26 mouse cellular contexts compared by ENCODE assay signal in genomic region chr13:80957419-80958139, GRCm38 (mm10).
DNase-seq lines count a peak whose midpoint lies in the region; ATAC-seq and TF ChIP-seq lines count a peak whose summit lies in the region.
"Had no signal": no experiment of that assay in that cellular context is flagged by ENCODE, and none has a peak within 500 bp of the region (broad histone marks: within the 10 kb centered on the region; RNA-seq: fewer than 3 reads in every experiment).

No protein-coding gene starts in this region.

- WGBS in forebrain, embryonic 14.5 days, result 47% methylated on average over 6 of the region's 6 CpGs
- 59% methylated on average over 6 of the region's 6 CpGs for WGBS in forebrain, embryonic 13.5 days
- WGBS in intestine, embryonic 16.5 days, result 80% methylated on average over 6 of the region's 6 CpGs
- 78% methylated on average over 6 of the region's 6 CpGs for WGBS in intestine, embryonic 15.5 days
- WGBS in lung, adult 2 months, result 90% methylated on average over 6 of the region's 6 CpGs

- TF ChIP-seq POLR2A in brain, embryonic 14.5 days (IDR thresholded peaks at IDR 0.05; ENCODE audit: borderline replicate concordance, extremely low read depth, insufficient read depth, insufficient read length, poor library complexity, severe bottlenecking), result no peak
- TF ChIP-seq POLR2A in lung, adult 2 months (IDR thresholded peaks at IDR 0.05; ENCODE audit: borderline replicate concordance, extremely low read depth, low read depth, low read length), result no peak

- H3K4me2 ChIP-seq in forebrain, embryonic 14.5 days (ENCODE audit: low read length), result no peak overlapping the region
- no peak overlapping the region for H3K4me2 ChIP-seq in forebrain, embryonic 13.5 days
- no peak overlapping the region for H3K4me2 ChIP-seq in intestine, embryonic 16.5 days (ENCODE audit: low read depth, low read length)
- H3K4me2 ChIP-seq in intestine, embryonic 15.5 days (replicated peaks), result no peak overlapping the region
- H3K4me2 ChIP-seq: heart, embryonic 15.5 days; hindbrain, embryonic 12.5 days; liver, embryonic 15.5 days; lung, embryonic 15.5 days; midbrain, embryonic 13.5 days had no signal

- no peak overlapping the region for H3K27ac ChIP-seq in forebrain, embryonic 14.5 days (ENCODE audit: low read depth, low read length)
- H3K27ac ChIP-seq in forebrain, embryonic 13.5 days, result no peak overlapping the region
- no peak overlapping the region for H3K27ac ChIP-seq in intestine, embryonic 16.5 days (ENCODE audit: low read length)
- H3K27ac ChIP-seq in intestine, embryonic 15.5 days, result no peak overlapping the region
- H3K27ac ChIP-seq: heart, embryonic 10.5 days; heart, embryonic 15.5 days; hindbrain, embryonic 12.5 days; hindbrain, postnatal 0 days; kidney, postnatal 0 days; liver, embryonic 15.5 days; lung, embryonic 15.5 days; midbrain, embryonic 13.5 days had no signal

- no peak overlapping the region for H3K9ac ChIP-seq in forebrain, embryonic 14.5 days (ENCODE audit: low read length)
- no peak overlapping the region for H3K9ac ChIP-seq in forebrain, embryonic 13.5 days
- H3K9ac ChIP-seq in intestine, embryonic 16.5 days (ENCODE audit: low read depth, low read length), result no peak overlapping the region
- no peak overlapping the region for H3K9ac ChIP-seq in intestine, embryonic 15.5 days
- H3K9ac ChIP-seq: heart, embryonic 15.5 days; hindbrain, embryonic 12.5 days; liver, embryonic 15.5 days; lung, embryonic 15.5 days; midbrain, embryonic 13.5 days had no signal

- H3K36me3 ChIP-seq in forebrain, embryonic 14.5 days (ENCODE audit: control insufficient read depth, insufficient read depth, low read length), result no peaks in the 10 kb centered on the region
- H3K36me3 ChIP-seq in forebrain, embryonic 13.5 days (ENCODE audit: poor library complexity, severe bottlenecking), result no peaks in the 10 kb centered on the region
- no peaks in the 10 kb centered on the region for H3K36me3 ChIP-seq in intestine, embryonic 16.5 days (ENCODE audit: control insufficient read depth, insufficient read depth, low read length)
- no peaks in the 10 kb centered on the region for H3K36me3 ChIP-seq in intestine, embryonic 15.5 days
- H3K36me3 ChIP-seq: G1E; heart, embryonic 10.5 days; heart, embryonic 15.5 days; hindbrain, embryonic 12.5 days; liver, embryonic 15.5 days; lung, embryonic 15.5 days; midbrain, embryonic 13.5 days had no signal

- no peaks in the 10 kb centered on the region for H3K27me3 ChIP-seq in forebrain, embryonic 14.5 days (replicated peaks; ENCODE audit: control insufficient read depth, insufficient read depth, low read length)
- no peaks in the 10 kb centered on the region for H3K27me3 ChIP-seq in forebrain, embryonic 13.5 days
- H3K27me3 ChIP-seq in intestine, embryonic 16.5 days (replicated peaks; ENCODE audit: control insufficient read depth, insufficient read depth, low read length), result no peaks in the 10 kb centered on the region
- no peaks in the 10 kb centered on the region for H3K27me3 ChIP-seq in intestine, embryonic 15.5 days (replicated peaks)
- H3K27me3 ChIP-seq: heart, embryonic 15.5 days; hindbrain, embryonic 12.5 days; liver, embryonic 15.5 days; lung, embryonic 15.5 days; megakaryocyte, embryonic 14.5 days had no signal

- peak; percentile 31 for DNase-seq in forebrain, embryonic 14.5 days (ENCODE audit: low spot score)
- DNase-seq in brain, embryonic 14.5 days (ENCODE audit: low read depth), result peak; percentile 43
- no peak for DNase-seq in kidney, adult 11 months
- no peak for DNase-seq in lung, adult 2 months
- DNase-seq: adrenal gland, postnatal 25 days; cerebellum, adult 2 months; cerebellum, postnatal 14 days; gastrocnemius, postnatal 14 days; kidney, adult 18-20 months; kidney, postnatal 4 days; layer of hippocampus, adult 9-11 months; thymus, postnatal 14 days had no signal

- peak; percentile 25; the same call in 1 of the 2 replicates for ATAC-seq in forebrain, embryonic 14.5 days
- no peak for ATAC-seq in forebrain, embryonic 13.5 days
- ATAC-seq in intestine, embryonic 16.5 days, result peak; percentile 69
- no peak for ATAC-seq in intestine, embryonic 15.5 days
- ATAC-seq: hindbrain, postnatal 0 days; midbrain, embryonic 13.5 days had no signal

- H3K9me3 ChIP-seq in forebrain, embryonic 14.5 days (replicated peaks; ENCODE audit: control insufficient read depth, low read length), result no peaks in the 10 kb centered on the region
- no peaks in the 10 kb centered on the region for H3K9me3 ChIP-seq in forebrain, embryonic 13.5 days (replicated peaks)
- no peaks in the 10 kb centered on the region for H3K9me3 ChIP-seq in intestine, embryonic 16.5 days (ENCODE audit: control insufficient read depth, low read length)
- H3K9me3 ChIP-seq in intestine, embryonic 15.5 days, result no peaks in the 10 kb centered on the region
- H3K9me3 ChIP-seq: G1E; heart, embryonic 10.5 days; heart, embryonic 15.5 days; hindbrain, embryonic 12.5 days; liver, embryonic 15.5 days; lung, embryonic 15.5 days; megakaryocyte, embryonic 14.5 days; midbrain, embryonic 13.5 days had no signal

- TF ChIP-seq CTCF in brain, embryonic 14.5 days (IDR thresholded peaks at IDR 0.05; ENCODE audit: borderline replicate concordance, extremely low read depth, insufficient read depth, insufficient read length), result no peak
- TF ChIP-seq CTCF in lung, adult 2 months (IDR thresholded peaks at IDR 0.05; ENCODE audit: insufficient read depth, low read length), result no peak

- peaks cover 2% of the 10 kb centered on the region; the same call in 1 of the 2 replicates for H3K4me1 ChIP-seq in forebrain, embryonic 14.5 days (ENCODE audit: control insufficient read depth, insufficient read depth, low read length)
- peaks cover 19% of the 10 kb centered on the region for H3K4me1 ChIP-seq in forebrain, embryonic 13.5 days
- no peaks in the 10 kb centered on the region for H3K4me1 ChIP-seq in intestine, embryonic 16.5 days (ENCODE audit: control insufficient read depth, insufficient read depth, low read length)
- H3K4me1 ChIP-seq in intestine, embryonic 15.5 days (replicated peaks), result no peaks in the 10 kb centered on the region
- peaks cover 4% of the 10 kb centered on the region for H3K4me1 ChIP-seq in lung, adult 2 months (ENCODE audit: control insufficient read depth, insufficient read depth, low read length)
- H3K4me1 ChIP-seq: heart, embryonic 15.5 days; hindbrain, embryonic 12.5 days; liver, embryonic 15.5 days; lung, embryonic 15.5 days; midbrain, embryonic 13.5 days had no signal

- no peak overlapping the region for H3K4me3 ChIP-seq in forebrain, embryonic 14.5 days (ENCODE audit: low read depth, low read length)
- no peak overlapping the region for H3K4me3 ChIP-seq in forebrain, embryonic 13.5 days
- H3K4me3 ChIP-seq in intestine, embryonic 16.5 days (ENCODE audit: low read length), result no peak overlapping the region
- H3K4me3 ChIP-seq in intestine, embryonic 15.5 days (replicated peaks), result no peak overlapping the region
- no peak overlapping the region for H3K4me3 ChIP-seq in lung, adult 2 months (replicated peaks; ENCODE audit: extremely low read depth, low read depth, low read length)
- H3K4me3 ChIP-seq: erythroblast, embryonic 14.5 days; heart, embryonic 10.5 days; heart, embryonic 15.5 days; hindbrain, embryonic 12.5 days; liver, embryonic 15.5 days; lung, embryonic 15.5 days; megakaryocyte, embryonic 14.5 days; midbrain, embryonic 13.5 days had no signal

Comparison
In these comparisons a context has a peak if more than half of its experiments do, and no peak if none do; other contexts are left out.
1. ATAC-seq: peak in forebrain, embryonic 14.5 days (single experiment) and intestine, embryonic 16.5 days (single experiment); none in forebrain, embryonic 13.5 days (single experiment) and intestine, embryonic 15.5 days (single experiment).
2. DNase-seq: peak in forebrain, embryonic 14.5 days (single experiment) and brain, embryonic 14.5 days (single experiment); none in kidney, adult 11 months (single experiment) and lung, adult 2 months (single experiment).